Mouse (Mus musculus) kidney, adult 8-10 months (tissue): ENCODE measurements around the gene Snx30.

Source experiments
- DNase-seq, 2 experiments: peaks; one replicate each; pipeline ENCODE4 v3.0.0; 2022

Gene Snx30

DNA sequence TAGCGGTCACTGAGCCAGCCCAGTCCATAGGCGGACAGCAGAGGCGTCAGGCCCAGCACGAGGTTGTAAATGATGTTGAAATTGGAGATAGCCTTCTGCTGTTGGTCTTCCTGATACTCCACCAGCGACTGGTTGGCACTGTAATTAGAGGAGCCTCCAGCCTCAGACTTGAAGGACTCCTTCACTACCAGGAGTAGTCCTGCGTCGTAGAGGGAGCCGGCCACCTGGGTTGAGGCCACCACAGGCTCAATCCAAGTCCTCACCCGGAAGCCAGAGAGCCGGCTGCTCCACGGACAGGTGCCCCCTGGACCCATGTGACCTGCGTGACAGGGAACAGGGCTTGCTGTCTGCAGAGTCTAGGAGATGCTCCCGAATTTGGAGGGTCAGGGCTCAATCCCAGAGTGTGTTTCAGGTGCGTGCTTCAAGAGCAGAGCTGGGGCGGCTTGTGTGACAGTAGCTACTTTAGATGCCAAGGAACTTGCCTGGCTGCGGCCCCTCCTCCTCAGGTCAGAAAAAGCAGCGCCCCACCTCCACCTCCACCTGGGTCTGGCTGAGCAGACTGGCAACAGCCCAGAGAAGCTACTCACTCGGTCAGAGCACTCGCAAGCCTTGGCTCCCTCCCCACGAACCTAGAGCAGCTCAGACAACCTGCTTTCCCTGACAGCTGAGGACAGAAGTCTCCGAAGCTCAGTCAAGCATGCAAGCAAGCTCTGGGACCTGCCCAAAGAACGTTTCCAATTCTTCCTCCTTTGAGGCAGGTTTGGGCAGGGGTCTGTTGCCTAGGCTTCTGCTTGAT lies 109.2 kb downstream of the Snx30 start, which contains the start of gene Slc46a2:
Gene Slc46a2, minus strand, starts transcription at position 449 of the 796 bp plus-strand sequence.
- peak; percentile 68 to 74 for DNase-seq

DNA sequence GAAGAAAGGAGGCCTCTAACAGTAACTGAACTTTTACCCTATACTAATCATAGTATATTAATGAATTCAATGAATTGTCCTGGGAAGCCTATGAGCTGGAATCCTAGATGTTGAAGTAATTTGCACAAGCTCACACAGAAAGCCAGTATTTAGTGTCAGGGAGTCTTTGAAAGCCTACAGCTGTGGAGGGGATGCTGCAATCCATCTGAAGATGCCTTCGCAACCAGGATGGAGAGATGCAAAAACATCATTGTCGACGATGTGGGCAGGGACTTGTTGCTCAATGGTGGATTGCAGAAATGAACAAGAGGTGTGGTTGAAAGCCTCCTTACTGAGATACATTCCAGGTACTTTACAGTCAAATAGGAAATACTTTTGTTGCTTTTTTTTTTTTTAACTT lies 112.3 kb downstream of the Snx30 start:
- no peak for DNase-seq

DNA sequence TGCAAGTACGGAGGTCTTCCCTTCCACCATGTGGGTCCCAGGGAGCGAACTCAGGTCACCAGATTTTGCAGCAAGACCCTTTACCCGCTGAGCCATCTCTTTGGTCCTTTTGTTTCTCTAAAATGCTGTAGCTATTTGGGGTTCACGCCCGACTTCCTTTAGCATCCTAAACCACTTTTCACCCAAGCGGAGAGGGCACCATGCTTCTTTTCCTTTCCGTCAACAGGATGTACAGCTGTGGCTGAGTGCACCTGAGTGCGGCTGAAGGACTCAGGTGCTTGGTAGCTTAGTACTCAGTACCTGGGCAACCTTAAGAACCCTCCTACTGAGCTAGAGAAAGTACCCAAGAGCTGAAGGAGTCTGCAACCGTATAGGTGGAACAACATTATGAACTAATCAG lies 119.4 kb downstream of the Snx30 start:
- no peak for DNase-seq

DNA sequence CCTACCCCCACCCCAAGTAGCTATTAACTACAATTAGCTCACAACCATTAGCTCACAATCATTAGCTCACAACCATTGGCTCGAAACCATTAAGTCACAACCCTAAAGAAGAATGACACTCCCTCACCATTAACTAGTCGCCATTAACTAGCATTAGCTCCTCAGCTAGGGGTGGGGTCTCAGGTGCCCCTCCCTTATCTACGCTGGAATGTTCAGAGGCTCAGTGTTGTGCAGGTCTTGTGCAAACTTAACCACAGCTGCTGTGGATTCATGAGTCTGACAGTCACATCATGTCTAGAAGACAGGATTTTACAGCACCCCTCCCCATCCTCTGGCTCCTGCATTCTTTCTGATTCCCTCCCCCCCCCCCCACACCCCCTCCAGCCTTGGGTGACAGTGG lies 122.0 kb downstream of the Snx30 start:
- no peak for DNase-seq

DNA sequence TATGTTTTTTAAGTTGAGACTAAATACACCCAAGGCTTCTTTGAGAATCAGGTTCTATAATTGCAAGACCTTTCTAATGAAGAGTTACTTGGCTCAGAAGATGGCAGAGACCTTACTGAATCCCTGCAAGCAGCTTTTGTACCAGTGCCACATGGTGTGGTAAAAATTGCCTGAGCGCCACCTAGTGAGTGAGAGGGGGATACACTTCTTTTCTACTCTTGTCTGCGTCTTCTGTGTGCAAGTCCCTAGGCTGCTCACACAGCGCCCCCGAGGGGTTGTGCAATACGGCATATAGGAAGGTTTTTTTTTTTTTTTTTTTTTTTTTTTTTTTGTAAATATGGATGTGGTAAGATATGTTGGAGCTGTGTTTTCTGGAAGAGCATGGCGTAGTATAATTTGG lies 122.7 kb downstream of the Snx30 start:
- DNase-seq: peak; percentile 70 to 79

DNA sequence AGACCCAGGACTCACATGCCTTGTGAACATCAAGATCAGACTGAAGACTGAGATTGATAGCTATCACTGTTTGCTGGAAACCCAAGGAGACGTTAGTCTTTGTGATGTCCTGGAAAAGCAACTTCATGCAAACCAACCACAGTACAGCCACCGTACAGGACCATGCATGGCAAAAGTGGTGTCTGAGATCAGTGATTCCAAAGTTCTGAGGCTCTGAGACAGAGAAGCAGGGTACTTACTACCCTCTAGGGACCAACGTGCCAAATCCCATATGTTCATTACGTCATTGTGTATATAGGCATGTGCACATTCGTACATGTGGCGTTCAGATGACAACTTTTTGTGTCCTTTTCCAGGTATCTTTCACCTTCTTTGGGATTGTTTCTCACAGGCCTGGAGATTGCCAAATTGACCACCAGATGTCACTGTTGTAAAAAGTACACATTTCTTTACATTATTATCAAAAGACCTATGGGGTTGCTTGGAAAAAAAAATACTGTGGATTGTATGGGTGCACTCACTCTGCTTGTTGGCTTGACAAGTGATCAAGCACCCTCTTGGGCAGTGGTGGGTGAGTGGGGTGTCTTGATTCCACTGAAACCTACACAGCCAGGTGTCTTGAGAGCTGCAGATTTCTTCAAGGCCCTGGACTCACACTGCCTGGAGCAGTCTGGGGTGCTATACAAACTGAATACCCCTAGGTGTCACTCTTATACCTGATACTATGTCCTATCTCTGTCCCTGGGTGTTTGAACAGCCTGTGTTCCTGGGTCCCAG lies 127.1 kb downstream of the Snx30 start:
- peak; percentile 28 to 38 for DNase-seq

DNA sequence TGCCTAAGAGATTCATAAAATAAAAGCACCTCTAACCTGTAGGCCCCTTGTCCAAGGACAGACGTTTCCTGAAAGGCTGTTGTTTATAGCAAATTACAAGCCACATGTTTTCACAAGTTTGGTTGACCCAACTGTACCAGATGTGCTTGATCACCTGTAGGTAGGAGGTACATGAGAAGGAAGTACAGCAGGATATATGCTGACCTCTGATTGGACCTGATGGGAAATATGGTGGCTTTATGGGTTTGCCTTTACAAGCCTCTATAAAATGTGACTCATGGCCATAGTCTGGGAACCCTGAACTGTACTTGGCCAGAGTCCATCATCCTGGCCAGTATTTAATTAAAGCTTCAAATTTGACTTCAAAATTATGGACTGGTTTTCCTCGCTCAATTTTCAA lies 131.9 kb downstream of the Snx30 start:
- DNase-seq: no peak
